In the genomic region with DNA sequence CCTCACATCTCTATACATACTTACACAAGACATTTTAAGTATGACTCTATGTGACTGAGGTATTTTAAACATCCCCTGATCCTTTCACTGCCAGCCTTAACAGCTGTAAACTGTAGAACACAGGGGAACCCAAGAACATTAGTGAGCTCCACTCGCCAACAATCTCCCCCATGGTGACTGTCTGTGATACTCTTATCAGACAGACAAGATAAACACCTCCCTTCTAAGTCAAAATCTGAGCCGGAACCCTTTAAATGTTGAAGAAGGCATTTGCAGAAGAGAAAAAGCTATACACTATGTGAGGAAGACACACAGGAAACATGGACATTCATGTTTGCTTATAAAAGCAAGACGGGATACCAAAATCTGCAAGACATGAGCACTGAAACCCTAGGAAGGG, we compare ENCODE assay signal across 8 mouse cellular contexts. TPM values are rescaled to one million over a fixed set of nuclear protein-coding genes. Genes with fewer than 3 reads are reported as not detected.
DNase-seq lines count a peak whose midpoint lies in the region; ATAC-seq and TF ChIP-seq lines count a peak whose summit lies in the region.

No protein-coding gene starts in this region.

- no peak for ATAC-seq in hindbrain, embryonic 12.5 days (ENCODE audit: low FRiP score)
- no peak for ATAC-seq in midbrain, embryonic 12.5 days (ENCODE audit: low FRiP score, low read depth)
- ATAC-seq in granulocyte monocyte progenitor cell, adult 5-6 weeks (replicated peaks; ENCODE audit: poor library complexity, severe bottlenecking): no peak

- no peak overlapping the region for H3K27ac ChIP-seq in kidney, adult 2 months (ENCODE audit: insufficient read depth, low read depth, low read length)
- no peak overlapping the region for H3K27ac ChIP-seq in bone marrow, adult 2 months (ENCODE audit: control insufficient read depth, insufficient read depth, low read depth, low read length, poor library complexity)
- H3K27ac ChIP-seq in hindbrain, embryonic 12.5 days: no peak overlapping the region
- no peak overlapping the region for H3K27ac ChIP-seq in midbrain, embryonic 12.5 days (replicated peaks)

- no peak for TF ChIP-seq CTCF in kidney, adult 2 months (conservative IDR thresholded peaks at IDR 0.05; ENCODE audit: insufficient read depth, insufficient read length, low read depth, low read length)
- no peak for TF ChIP-seq CTCF in bone marrow, adult 2 months (IDR thresholded peaks at IDR 0.05; ENCODE audit: control insufficient read depth, insufficient read depth, low read length)

- peak overlapping the region; percentile 65 for H3K4me2 ChIP-seq in hindbrain, embryonic 12.5 days (replicated peaks)
- peak overlapping the region; percentile 85 for H3K4me2 ChIP-seq in midbrain, embryonic 12.5 days (replicated peaks)

- no peak for TF ChIP-seq POLR2A in kidney, adult 2 months (IDR thresholded peaks at IDR 0.05; ENCODE audit: low read depth, low read length)
- no peak for TF ChIP-seq POLR2A in bone marrow, adult 2 months (IDR thresholded peaks at IDR 0.05; ENCODE audit: borderline replicate concordance, control insufficient read depth, low read depth, low read length)

- peak overlapping the region; percentile 93 for H3K4me3 ChIP-seq in kidney, adult 2 months (ENCODE audit: insufficient read depth, low read depth, low read length)
- peak overlapping the region; percentile 47 for H3K4me3 ChIP-seq in bone marrow, adult 2 months (replicated peaks; ENCODE audit: control insufficient read depth, low read depth, low read length)
- H3K4me3 ChIP-seq in hindbrain, embryonic 12.5 days: peak overlapping the region; percentile 88
- H3K4me3 ChIP-seq in midbrain, embryonic 12.5 days: peak overlapping the region; percentile 81

- H3K9ac ChIP-seq in hindbrain, embryonic 12.5 days: peak overlapping the region; percentile 87
- peak overlapping the region; percentile 88 for H3K9ac ChIP-seq in midbrain, embryonic 12.5 days (replicated peaks)

- H3K36me3 ChIP-seq in kidney, adult 2 months (ENCODE audit: control insufficient read depth, insufficient read depth, low read length): peaks cover 4% of the 10 kb centered on the region
- H3K36me3 ChIP-seq in hindbrain, embryonic 12.5 days: peaks cover 30% of the 10 kb centered on the region
- peaks cover 29% of the 10 kb centered on the region for H3K36me3 ChIP-seq in midbrain, embryonic 12.5 days

- H3K27me3 ChIP-seq in kidney, adult 2 months (replicated peaks; ENCODE audit: control insufficient read depth, insufficient read depth, low read length): no peaks in the 10 kb centered on the region
- H3K27me3 ChIP-seq in hindbrain, embryonic 12.5 days: no peaks in the 10 kb centered on the region
- no peaks in the 10 kb centered on the region for H3K27me3 ChIP-seq in midbrain, embryonic 12.5 days

- H3K9me3 ChIP-seq in hindbrain, embryonic 12.5 days (replicated peaks): no peaks in the 10 kb centered on the region
- no peaks in the 10 kb centered on the region for H3K9me3 ChIP-seq in midbrain, embryonic 12.5 days

- DNase-seq in kidney, adult 2 months: no peak
- DNase-seq in kidney, adult 8-10 months: no peak
- DNase-seq in urinary bladder, postnatal 36 days (ENCODE audit: low spot score in 2 of 2): no peak
- no peak for DNase-seq in layer of hippocampus, postnatal 36 days

- peaks cover 12% of the 10 kb centered on the region for H3K4me1 ChIP-seq in kidney, adult 2 months (ENCODE audit: control insufficient read depth, insufficient read depth, low read length)
- peaks cover 5% of the 10 kb centered on the region for H3K4me1 ChIP-seq in bone marrow, adult 2 months (ENCODE audit: control insufficient read depth, insufficient read depth, low read length)
- H3K4me1 ChIP-seq in hindbrain, embryonic 12.5 days: peaks cover 35% of the 10 kb centered on the region
- H3K4me1 ChIP-seq in midbrain, embryonic 12.5 days: peaks cover 34% of the 10 kb centered on the region

- WGBS in kidney, adult 2 months: 18% methylated on average over 3 of the region's 3 CpGs
- 44% methylated on average over 3 of the region's 3 CpGs for WGBS in bone marrow, adult 2 months
- 56% methylated on average over 3 of the region's 3 CpGs for WGBS in hindbrain, embryonic 12.5 days
- 68% methylated on average over 3 of the region's 3 CpGs for WGBS in midbrain, embryonic 12.5 days

RNA-seq across cellular contexts. Expression of gene Sec16a, which starts 1.1 kb away (rescaled TPM):
- polyA plus RNA-seq in kidney, adult 2 months (2012; rRNA removed): 71.1 and 87.5 TPM in 2 replicates
- 5.8 and 30.1 TPM in 2 replicates for polyA plus RNA-seq in bone marrow, adult 2 months (2011; ENCODE audit: insufficient read depth, insufficient read length, low replicate concordance, missing spikeins)
- 32.3 and 35.3 TPM in 2 replicates for polyA plus RNA-seq in hindbrain, embryonic 12.5 days (2016; fragmentation: Nextera tagmentation; extraction: Ambion mirVana)
- 29.3 and 33.3 TPM in 2 replicates for polyA plus RNA-seq in midbrain, embryonic 12.5 days (2016; fragmentation: Nextera tagmentation; extraction: Ambion mirVana)
- total RNA-seq in granulocyte monocyte progenitor cell, adult 5-6 weeks (2014; fragmentation: Nextera tagmentation): 42.3 and 47.0 TPM in 2 replicates
- total RNA-seq in granulocyte monocyte progenitor cell, adult 5-6 weeks (2017): 29.8 and 32.5 TPM in 2 replicates
- 10 to 100 TPM; 52.9 to 57.5 TPM for total RNA-seq in layer of hippocampus, postnatal 36 days (2021)

RNA-seq across cellular contexts. Expression of gene Inpp5e, which starts 34.9 kb away (rescaled TPM):
- 28.2 and 37.5 TPM in 2 replicates for polyA plus RNA-seq in kidney, adult 2 months (2012; rRNA removed)
- 10.7 and 21.5 TPM in 2 replicates for polyA plus RNA-seq in bone marrow, adult 2 months (2011; ENCODE audit: insufficient read depth, insufficient read length, low replicate concordance, missing spikeins)
- 31.4 and 35.4 TPM in 2 replicates for polyA plus RNA-seq in hindbrain, embryonic 12.5 days (2016; fragmentation: Nextera tagmentation; extraction: Ambion mirVana)
- polyA plus RNA-seq in midbrain, embryonic 12.5 days (2016; fragmentation: Nextera tagmentation; extraction: Ambion mirVana): 31.4 and 33.8 TPM in 2 replicates
- 11.2 and 11.6 TPM in 2 replicates for total RNA-seq in granulocyte monocyte progenitor cell, adult 5-6 weeks (2014; fragmentation: Nextera tagmentation)
- 4.7 and 6.2 TPM in 2 replicates for total RNA-seq in granulocyte monocyte progenitor cell, adult 5-6 weeks (2017)
- 10 to 100 TPM; 21.1 to 22.1 TPM for total RNA-seq in layer of hippocampus, postnatal 36 days (2021)

RNA-seq across cellular contexts. Expression of gene Pmpca, which starts 54.7 kb away (rescaled TPM):
- polyA plus RNA-seq in kidney, adult 2 months (2012; rRNA removed): 50.6 and 54.0 TPM in 2 replicates
- 25.5 and 34.2 TPM in 2 replicates for polyA plus RNA-seq in bone marrow, adult 2 months (2011; ENCODE audit: insufficient read depth, insufficient read length, low replicate concordance, missing spikeins)
- polyA plus RNA-seq in hindbrain, embryonic 12.5 days (2016; fragmentation: Nextera tagmentation; extraction: Ambion mirVana): 107 and 110 TPM in 2 replicates
- 126 and 128 TPM in 2 replicates for polyA plus RNA-seq in midbrain, embryonic 12.5 days (2016; fragmentation: Nextera tagmentation; extraction: Ambion mirVana)
- total RNA-seq in granulocyte monocyte progenitor cell, adult 5-6 weeks (2014; fragmentation: Nextera tagmentation): 43.7 and 49.2 TPM in 2 replicates
- total RNA-seq in granulocyte monocyte progenitor cell, adult 5-6 weeks (2017): 60.0 and 79.2 TPM in 2 replicates
- 10 to 100 TPM; 86.5 to 93.6 TPM for total RNA-seq in layer of hippocampus, postnatal 36 days (2021)

RNA-seq across cellular contexts. Expression of gene Entr1, which starts 54.8 kb away (rescaled TPM):
- polyA plus RNA-seq in kidney, adult 2 months (2012; rRNA removed): 102 and 110 TPM in 2 replicates
- 56.8 and 78.4 TPM in 2 replicates for polyA plus RNA-seq in bone marrow, adult 2 months (2011; ENCODE audit: insufficient read depth, insufficient read length, low replicate concordance, missing spikeins)
- 179 and 188 TPM in 2 replicates for polyA plus RNA-seq in hindbrain, embryonic 12.5 days (2016; fragmentation: Nextera tagmentation; extraction: Ambion mirVana)
- polyA plus RNA-seq in midbrain, embryonic 12.5 days (2016; fragmentation: Nextera tagmentation; extraction: Ambion mirVana): 169 and 170 TPM in 2 replicates
- total RNA-seq in granulocyte monocyte progenitor cell, adult 5-6 weeks (2014; fragmentation: Nextera tagmentation): 48.3 and 61.2 TPM in 2 replicates
- total RNA-seq in granulocyte monocyte progenitor cell, adult 5-6 weeks (2017): 42.2 and 42.5 TPM in 2 replicates
- total RNA-seq in layer of hippocampus, postnatal 36 days (2021): 100 to 1,000 TPM; 151 to 165 TPM
